Mouse (Mus musculus) layer of hippocampus, adult 2 months (tissue): ENCODE results near the gene Atp4a. TPM values are rescaled to one million over a fixed set of nuclear protein-coding genes. Genes with fewer than 3 reads are reported as not detected.
A peak's percentile ranks its signal among the peaks of the same experiment; 100 is the strongest.

Experiments
- DNase-seq, 2 experiments: peaks; one replicate each; pipeline ENCODE4 v3.0.0; 2022; ENCODE audit warnings: low spot score in 2 of 2
- H3K27ac ChIP-seq: fragments of 200-600 bp; 2 replicates; pipeline ENCODE4 v1.8.1; 2022
- H3K4me3 ChIP-seq: fragments of 200-600 bp; 2 replicates; pipeline ENCODE4 v1.8.1; 2022; ENCODE audit warnings: mild to moderate bottlenecking
- CTCF ChIP-seq: fragments of 200-600 bp; conservative IDR thresholded peaks from 2 replicates; pipeline ENCODE4 v1.8.1; 2022; ENCODE audit warnings: antibody characterized with exemption, mild to moderate bottlenecking, moderate library complexity
- long read RNA-seq, 2 experiments: library from polyadenylated mRNA; stranded (forward); transcript quantifications; one replicate each; pipeline ENCODE4 v2.0.0; 2021; ENCODE audit warnings: borderline mapping rate in 2 of 2
- total RNA-seq, 2 experiments: library from RNA; stranded (reverse); gene quantifications; 2 replicates each; pipeline ENCODE4 v1.2.3; 2021

The Atp4a gene
- under 1 TPM; 0.38 to 0.47 TPM for total RNA-seq
- long read RNA-seq, experiment 1 = 0 reads
- long read RNA-seq, experiment 2 = 0 reads

GRCm38 (mm10) chr7:30711942-30712341 lies at the start of gene Atp4a:
Gene Atp4a (plus strand): TSS chr7:30712209.
- no peak for DNase-seq
- no peak for TF ChIP-seq CTCF
- H3K27ac ChIP-seq = no peak within 1 kb of the TSS
- no peak within 1 kb of the TSS for H3K4me3 ChIP-seq

DNA sequence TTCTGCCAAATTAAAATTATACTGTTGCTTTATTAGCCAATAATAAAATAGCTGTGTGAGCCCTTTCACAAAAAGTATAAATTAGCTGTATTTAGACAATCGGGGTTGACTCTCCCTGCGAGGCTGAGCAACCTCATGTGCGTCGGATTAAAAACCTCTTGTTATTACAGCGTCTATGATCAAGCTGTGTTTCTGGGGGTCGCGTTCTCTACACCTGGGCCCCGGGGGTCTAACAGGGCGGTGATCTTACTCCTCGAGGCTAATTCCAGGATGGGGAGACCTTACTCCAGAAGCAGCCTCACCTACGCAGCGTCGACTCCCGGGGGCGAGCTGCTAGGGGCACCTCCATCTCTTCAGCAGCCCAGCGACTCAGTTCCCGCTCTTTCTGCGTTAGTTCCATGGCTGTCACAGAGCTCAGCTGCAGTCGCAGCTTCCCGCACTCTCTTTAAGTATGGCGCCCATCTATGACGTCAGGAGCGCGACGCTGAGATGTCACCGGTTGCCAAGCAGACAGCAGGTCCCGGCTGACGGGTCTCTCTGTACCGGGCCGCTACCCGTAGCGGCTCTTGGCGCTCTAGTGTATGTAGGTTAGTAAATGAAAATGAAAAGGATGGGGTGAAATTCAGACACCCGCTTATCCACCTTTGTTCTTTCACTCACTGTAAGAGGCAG lies 47.3 kb upstream of the Atp4a start, which contains the start of gene Haus5:
Gene Haus5, minus strand, starts transcription at position 466 of the 672 bp plus-strand sequence.
- peak within 1 kb of the TSS; percentile 86 for H3K27ac ChIP-seq
- DNase-seq = peak; percentile 89 to 95

DNA sequence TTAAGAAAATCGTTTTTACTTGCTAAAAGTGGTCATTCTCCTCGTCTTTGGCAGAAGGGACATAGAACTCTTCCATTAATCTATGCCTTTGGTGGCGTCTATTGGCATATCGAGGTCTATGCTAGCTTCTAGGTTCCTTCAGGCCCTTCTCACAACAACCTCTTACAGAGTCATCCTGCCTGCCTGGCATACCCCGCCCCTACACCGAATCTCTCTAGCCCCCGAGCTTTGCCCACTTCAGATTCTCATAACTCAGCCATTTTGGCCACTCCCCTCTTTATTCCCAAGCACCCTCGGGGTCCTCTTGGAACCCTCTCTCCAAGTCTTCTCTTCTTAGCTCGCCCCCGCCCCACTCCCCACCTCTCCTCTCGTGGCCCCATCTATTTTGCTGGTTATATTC lies 46.7 kb upstream of the Atp4a start:
- Histone ChIP-seq H3K4me3 (peak overlapping the region; percentile 75), H3K27ac (peak overlapping the region; percentile 86)
- TF ChIP-seq CTCF = no peak
- no peak for DNase-seq

More for the DNA sequence above, 47.3 kb upstream of the Atp4a start, which contains the start of gene Haus5:
- TF ChIP-seq CTCF = no peak
- H3K4me3 ChIP-seq = peak within 1 kb of the TSS; percentile 75

DNA sequence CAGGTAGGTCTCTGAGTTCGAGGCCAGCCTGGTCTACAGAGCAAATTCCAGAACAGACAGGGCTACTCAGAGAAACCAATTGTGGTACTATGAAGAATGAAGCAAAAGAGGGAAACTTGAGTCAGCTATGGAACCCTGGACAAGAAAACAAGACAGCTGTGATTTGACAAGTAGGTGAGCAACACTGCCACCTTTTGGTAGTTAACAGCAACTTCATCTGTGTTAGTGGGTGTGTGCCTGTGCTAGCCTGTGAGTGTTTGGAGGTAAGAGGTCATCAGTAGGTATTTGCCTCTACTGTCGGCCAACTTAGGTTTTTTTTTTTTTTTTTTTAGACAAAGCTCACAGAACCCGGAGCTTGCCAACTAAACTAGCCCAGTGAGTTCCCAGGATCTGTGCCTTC lies 42.8 kb upstream of the Atp4a start:
- TF ChIP-seq CTCF = peak; percentile 63
- H3K27ac ChIP-seq = no peak overlapping the region
- H3K4me3 ChIP-seq = no peak overlapping the region
- no peak for DNase-seq

DNA sequence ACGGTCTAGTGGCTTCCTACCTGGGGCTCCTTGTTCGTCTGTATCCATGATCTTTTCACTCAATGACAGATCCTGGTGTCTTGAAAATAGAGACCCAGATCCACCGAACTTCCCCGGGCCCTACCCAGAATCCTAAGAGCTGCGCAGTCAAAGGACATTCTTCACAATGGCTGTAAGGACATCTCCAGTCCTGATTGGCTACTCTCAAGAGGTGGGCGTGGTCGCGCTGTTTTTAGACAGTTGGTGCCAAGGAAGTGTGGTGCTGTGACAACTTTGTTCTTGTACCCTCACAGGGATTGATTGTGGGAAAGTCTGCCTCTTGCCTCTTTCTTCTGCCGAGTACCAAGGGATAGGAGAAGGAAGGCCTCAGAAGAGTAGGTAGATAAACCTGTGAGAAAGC lies 40.5 kb upstream of the Atp4a start, which contains the start of gene Pmis2:
Gene Pmis2, minus strand, starts transcription at position 126 of the 400 bp plus-strand sequence.
- no peak for DNase-seq
- H3K4me3 ChIP-seq = no peak within 1 kb of the TSS
- no peak for TF ChIP-seq CTCF
- no peak within 1 kb of the TSS for H3K27ac ChIP-seq

DNA sequence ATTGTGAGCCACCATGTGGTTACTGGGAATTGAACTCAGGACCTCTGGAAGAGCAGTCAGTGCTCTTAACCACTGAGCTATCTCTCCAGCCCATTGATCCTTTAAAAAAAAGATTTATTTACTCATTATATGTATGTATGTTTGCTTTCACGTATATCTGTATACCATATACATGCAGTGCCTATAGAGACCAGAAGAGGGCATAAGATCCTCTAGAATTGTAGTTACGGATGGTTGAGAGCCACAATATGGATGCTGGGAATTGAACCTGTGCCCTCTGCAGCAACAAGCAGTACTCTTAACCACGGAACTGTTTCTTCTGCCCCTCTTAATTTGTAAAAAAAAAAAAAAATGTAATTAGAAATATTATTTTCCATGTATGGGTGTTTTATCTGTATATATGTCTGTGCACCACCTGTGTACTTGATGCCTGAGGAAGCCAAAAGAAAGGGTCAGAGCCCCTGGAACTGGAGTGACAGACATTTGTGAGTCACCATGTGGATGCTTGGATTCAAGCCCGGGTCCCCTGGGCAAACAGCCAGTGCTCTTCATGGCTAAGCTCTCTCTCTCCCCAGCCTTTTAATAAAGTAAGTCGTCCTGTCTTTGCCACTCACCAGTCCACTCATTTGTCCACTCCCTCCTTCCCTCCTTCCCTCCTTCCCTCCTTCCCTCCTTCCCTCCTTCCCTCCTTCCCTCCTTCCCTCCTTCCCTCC lies 33.6 kb upstream of the Atp4a start:
- Histone ChIP-seq H3K4me3 (no peak overlapping the region), H3K27ac (no peak overlapping the region)
- DNase-seq = peak in 1 of 2 experiments; percentile 16
- peak; percentile 40 for TF ChIP-seq CTCF

GRCm38 (mm10) chr7:30681897-30682296 lies 30.1 kb upstream of the Atp4a start:
- Histone ChIP-seq H3K27ac (no peak overlapping the region), H3K4me3 (no peak overlapping the region)
- no peak for TF ChIP-seq CTCF
- no peak for DNase-seq

- no peak for TF ChIP-seq CTCF
- Histone ChIP-seq H3K4me3 (no peak overlapping the region), H3K27ac (no peak overlapping the region)
- DNase-seq = no peak
Measured at GRCm38 (mm10) chr7:30683425-30683824, 28.6 kb upstream of the Atp4a start.

DNA sequence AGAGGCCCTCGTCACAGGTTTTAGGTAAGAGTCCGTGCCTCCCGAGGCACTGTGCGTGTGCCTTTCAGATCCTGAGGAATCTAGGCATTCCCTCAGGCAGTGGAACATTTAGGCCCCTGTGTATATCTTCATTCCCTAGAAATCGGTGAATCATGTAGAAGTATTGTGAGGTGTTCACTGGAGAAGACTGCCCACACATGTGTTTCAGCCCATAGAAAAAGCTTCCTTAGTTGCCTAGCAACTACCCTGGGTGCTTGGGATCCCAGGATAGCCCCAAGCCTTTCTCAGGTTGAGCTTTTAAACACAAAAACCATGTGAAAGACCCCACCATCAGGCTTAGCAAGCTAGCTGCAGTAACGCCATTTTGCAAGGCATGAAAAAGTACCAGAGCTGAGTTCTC lies 23.7 kb upstream of the Atp4a start:
- H3K27ac ChIP-seq = no peak overlapping the region
- no peak for TF ChIP-seq CTCF
- DNase-seq = peak in 1 of 2 experiments; percentile 8
- no peak overlapping the region for H3K4me3 ChIP-seq

DNA sequence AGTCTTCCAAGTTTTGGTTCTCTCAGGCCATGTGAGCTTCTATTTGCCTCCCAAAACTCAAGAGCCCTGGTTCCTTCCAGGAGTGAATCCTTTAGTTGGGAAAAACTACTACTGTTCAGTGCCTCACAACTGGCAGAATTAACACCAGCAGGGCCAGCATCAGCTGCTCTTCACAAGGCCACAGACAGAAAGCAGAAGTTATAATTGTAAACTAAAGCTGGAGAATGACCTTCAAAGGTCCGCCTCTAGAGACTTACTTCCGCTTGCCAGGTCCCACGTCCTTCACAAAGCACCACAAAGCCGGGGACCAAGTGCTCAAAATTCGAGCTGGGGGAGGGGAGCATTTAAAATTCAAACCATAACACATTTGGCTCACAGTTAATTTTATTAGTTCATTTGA lies 13.9 kb upstream of the Atp4a start:
- H3K27ac ChIP-seq = no peak overlapping the region
- TF ChIP-seq CTCF = no peak
- DNase-seq = no peak
- H3K4me3 ChIP-seq = no peak overlapping the region

- no peak for TF ChIP-seq CTCF
- DNase-seq = no peak
- Histone ChIP-seq H3K4me3 (no peak within 1 kb of the TSS), H3K27ac (no peak within 1 kb of the TSS)
Measured at GRCm38 (mm10) chr7:30698589-30698988, 13.4 kb upstream of the Atp4a start, which contains the start of gene 2200002J24Rik. Gene 2200002J24Rik (plus strand): TSS chr7:30698926.

- DNase-seq = no peak
- no peak for TF ChIP-seq CTCF
- Histone ChIP-seq H3K27ac (no peak overlapping the region), H3K4me3 (no peak overlapping the region)
Measured at GRCm38 (mm10) chr7:30706214-30706882, 5.7 kb upstream of the Atp4a start.

GRCm38 (mm10) chr7:30707441-30707840 lies 4.6 kb upstream of the Atp4a start:
- H3K4me3 ChIP-seq = no peak overlapping the region
- no peak for TF ChIP-seq CTCF
- no peak overlapping the region for H3K27ac ChIP-seq
- DNase-seq = no peak
